Mouse (Mus musculus) intestine, embryonic 16.5 days (tissue): Measurements from ENCODE around the gene Rrm1. TPM values are rescaled to one million over a fixed set of nuclear protein-coding genes. Genes with fewer than 3 reads are reported as not detected.
"Not testable (repeated sequence)": the region's sequence is repeated elsewhere in the genome, so short reads cannot be mapped to it uniquely, and the experiment has no call there.

Experiments
- ATAC-seq: fragments of 200-750 bp; cut with Nextera tagmentation; 2 replicates; pipeline ENCODE4 v1.8.0; 2017; ENCODE audit warnings: moderate TSS enrichment, moderate library complexity
- H3K27ac ChIP-seq: fragments of 300-500 bp; sonication (generic); 2 replicates; pipeline ENCODE4 v1.5.1; 2014; ENCODE audit warnings: mild to moderate bottlenecking, low read length
- H3K27me3 ChIP-seq: fragments of 300-500 bp; sonication (generic); replicated peaks from 2 replicates; pipeline ENCODE4 v1.6.1; 2014; ENCODE audit warnings: low read length, control low read depth, mixed read lengths; ENCODE audit not compliant: control insufficient read depth, insufficient read depth
- H3K36me3 ChIP-seq: fragments of 300-500 bp; sonication (generic); 2 replicates; pipeline ENCODE4 v1.6.1; 2014; ENCODE audit warnings: low read length, control low read depth; ENCODE audit not compliant: control insufficient read depth, insufficient read depth
- H3K4me1 ChIP-seq: fragments of 300-500 bp; sonication (generic); 2 replicates; pipeline ENCODE4 v1.6.1; 2014; ENCODE audit warnings: low read length, control low read depth, mixed read lengths; ENCODE audit not compliant: control insufficient read depth, insufficient read depth
- H3K4me2 ChIP-seq: fragments of 300-500 bp; sonication (generic); 2 replicates; pipeline ENCODE4 v1.6.1; 2014; ENCODE audit warnings: low read depth, low read length, control low read depth
- H3K4me3 ChIP-seq: fragments of 300-500 bp; sonication (generic); 2 replicates; pipeline ENCODE4 v1.5.1; 2014; ENCODE audit warnings: mild to moderate bottlenecking, low read length
- H3K9ac ChIP-seq: fragments of 300-500 bp; sonication (generic); 2 replicates; pipeline ENCODE4 v1.6.1; 2014; ENCODE audit warnings: low read depth, low read length
- H3K9me3 ChIP-seq: fragments of 300-500 bp; sonication (generic); 2 replicates; pipeline ENCODE4 v1.6.1; 2016; ENCODE audit warnings: low read length, control low read depth; ENCODE audit not compliant: control insufficient read depth
- WGBS: fragments of 180-500 bp; shearing (Covaris S2); extraction: QIAGEN DNeasy Blood & Tissue Kit; methylation state at CpG from one replicate; pipeline ENCODE4 v1.1.7; 2014; 5-methylcytosine and 5-hydroxymethylcytosine counted together
- polyA plus RNA-seq: library from polyadenylated mRNA; unstranded; fragments of >200 nt; fragmentation: Nextera tagmentation; extraction: Ambion mirVana; gene quantifications from 2 replicates; pipeline ENCODE4 v1.2.1, GENCODE M21; 2015

The Rrm1 gene
- polyA plus RNA-seq, 1 experiment from 2014 or later = 120 TPM

GRCm38 (mm10) chr7:102483665-102484064 is 42.2 kb downstream of the Rrm1 start:
- no peak overlapping the region for H3K4me2 ChIP-seq
- H3K4me1 ChIP-seq = 0 out of 2 replicates have a peak, but pooled peaks cover 7% of the 10 kb centered on the region
- H3K9me3 ChIP-seq = no peaks in the 10 kb centered on the region
- no peak overlapping the region for H3K27ac ChIP-seq
- H3K27me3 ChIP-seq = no peaks in the 10 kb centered on the region
- no peak overlapping the region for H3K9ac ChIP-seq
- no peak overlapping the region for H3K4me3 ChIP-seq
- no peaks in the 10 kb centered on the region for H3K36me3 ChIP-seq
- WGBS = 75% methylated on average over 2 of the region's 2 CpGs
- ATAC-seq = no peak

GRCm38 (mm10) chr7:102484766-102485165 is 43.3 kb downstream of the Rrm1 start:
- not testable (repeated sequence) for H3K4me3 ChIP-seq, H3K4me2 ChIP-seq, H3K9ac ChIP-seq, H3K4me1 ChIP-seq, H3K36me3 ChIP-seq, H3K27me3 ChIP-seq, H3K27ac ChIP-seq, ATAC-seq, H3K9me3 ChIP-seq
- WGBS = 62% methylated on average over 8 of the region's 8 CpGs

- no peaks in the 10 kb centered on the region for H3K4me1 ChIP-seq
- no peak overlapping the region for H3K4me2 ChIP-seq
- no peak for ATAC-seq
- no peak overlapping the region for H3K4me3 ChIP-seq
- H3K9ac ChIP-seq = no peak overlapping the region
- H3K27me3 ChIP-seq = no peaks in the 10 kb centered on the region
- H3K9me3 ChIP-seq = no peaks in the 10 kb centered on the region
- 53% methylated on average over 1 of the region's 1 CpGs for WGBS
- H3K36me3 ChIP-seq = no peaks in the 10 kb centered on the region
- H3K27ac ChIP-seq = no peak overlapping the region
Observed at GRCm38 (mm10) chr7:102486105-102486504, 44.6 kb downstream of the Rrm1 start.

DNA sequence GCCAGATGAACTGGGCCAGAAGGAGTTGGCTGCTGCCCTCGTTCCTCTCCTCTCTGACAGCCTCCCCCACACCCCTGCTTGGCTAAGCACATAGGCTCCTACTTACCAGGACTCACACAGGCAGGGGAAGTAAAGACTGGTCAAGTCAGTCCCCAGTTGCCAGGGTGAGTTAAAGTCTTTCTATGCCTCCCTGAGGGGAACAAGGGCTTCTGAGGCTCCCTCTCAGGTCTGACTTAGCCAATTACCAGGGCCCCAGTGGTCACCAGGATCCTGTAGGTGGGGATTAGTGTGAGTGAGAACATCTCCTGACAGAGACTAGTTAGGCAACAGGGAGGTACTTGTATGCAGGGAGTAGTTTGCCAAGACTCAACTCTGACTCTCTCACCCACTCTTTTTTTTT is 46.7 kb downstream of the Rrm1 start, which contains the start of gene Olfr544:
Gene Olfr544, minus strand, starts transcription at position 153 of the 400 bp plus-strand sequence.
- no peak within 1 kb of the TSS for H3K4me2 ChIP-seq
- no peaks in the 10 kb centered on the region for H3K4me1 ChIP-seq
- 70% methylated on average over 1 of the region's 1 CpGs for WGBS

GRCm38 (mm10) chr7:102494416-102494815 is 52.9 kb downstream of the Rrm1 start:
- not testable (repeated sequence) for H3K4me1 ChIP-seq, H3K4me3 ChIP-seq, ATAC-seq, H3K27me3 ChIP-seq, H3K27ac ChIP-seq, H3K36me3 ChIP-seq, H3K9me3 ChIP-seq, H3K4me2 ChIP-seq, H3K9ac ChIP-seq
- WGBS = 56% methylated on average over 6 of the region's 7 CpGs

More for the DNA sequence above, 46.7 kb downstream of the Rrm1 start, which contains the start of gene Olfr544:
- H3K27ac ChIP-seq = no peak within 1 kb of the TSS
- no peaks in the 10 kb centered on the region for H3K36me3 ChIP-seq
- no peaks in the 10 kb centered on the region for H3K27me3 ChIP-seq
- H3K9ac ChIP-seq = no peak within 1 kb of the TSS
- no peak for ATAC-seq
- H3K9me3 ChIP-seq = no peaks in the 10 kb centered on the region
- H3K4me3 ChIP-seq = no peak within 1 kb of the TSS

DNA sequence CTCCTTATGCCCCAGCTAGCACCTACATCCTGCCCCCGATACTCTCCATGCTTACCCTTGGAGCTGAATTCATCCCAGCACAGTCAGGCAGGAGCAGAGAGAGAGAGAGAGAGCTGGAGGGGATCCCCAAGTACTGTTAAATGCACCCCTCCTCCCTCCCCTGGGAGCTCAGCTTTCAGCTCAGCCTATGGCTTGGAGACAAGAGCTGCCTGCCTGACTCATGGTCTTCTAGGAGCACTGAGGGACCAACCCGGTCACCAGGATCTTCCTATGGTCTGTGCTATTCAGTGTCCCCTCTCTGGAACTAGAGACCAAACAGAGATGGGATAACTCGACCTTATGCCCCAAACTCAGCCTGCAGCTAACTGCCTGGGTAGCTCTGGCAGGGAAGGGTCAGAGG is 58.0 kb downstream of the Rrm1 start, which contains the start of gene Olfr545:
Gene Olfr545, minus strand, starts transcription at position 101 of the 400 bp plus-strand sequence.
- no peak for ATAC-seq
- H3K4me1 ChIP-seq = no peaks in the 10 kb centered on the region
- no peak within 1 kb of the TSS for H3K27ac ChIP-seq
- no peaks in the 10 kb centered on the region for H3K27me3 ChIP-seq
- H3K4me2 ChIP-seq = no peak within 1 kb of the TSS
- H3K36me3 ChIP-seq = no peaks in the 10 kb centered on the region
- no peak within 1 kb of the TSS for H3K4me3 ChIP-seq
- no peak within 1 kb of the TSS for H3K9ac ChIP-seq
- no peaks in the 10 kb centered on the region for H3K9me3 ChIP-seq
- WGBS = 62% methylated on average over 3 of the region's 3 CpGs

DNA sequence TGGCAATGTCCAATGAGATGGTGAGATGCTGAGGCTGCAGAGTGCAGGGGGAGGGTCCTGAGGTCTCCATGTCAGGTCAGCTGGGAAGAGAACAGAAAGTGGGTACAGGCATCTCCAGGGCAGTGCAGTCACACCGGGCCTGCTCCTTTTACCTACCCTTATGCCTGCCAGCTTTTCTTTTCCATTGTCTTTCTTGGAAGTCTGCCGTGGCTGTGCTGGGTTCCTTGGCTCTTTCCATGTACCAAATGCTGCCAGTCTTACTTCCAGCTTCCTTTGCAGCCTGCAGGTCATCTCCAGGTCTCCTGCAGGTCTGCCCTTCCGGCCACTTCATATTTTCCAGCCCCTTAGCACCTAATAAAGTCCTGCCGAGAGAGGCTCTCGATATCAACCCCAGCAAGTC is 60.5 kb downstream of the Rrm1 start:
- H3K4me2 ChIP-seq = no peak overlapping the region
- WGBS = 80% methylated on average over 5 of the region's 5 CpGs
- no peaks in the 10 kb centered on the region for H3K9me3 ChIP-seq
- H3K27ac ChIP-seq = no peak overlapping the region
- no peak for ATAC-seq
- H3K36me3 ChIP-seq = no peaks in the 10 kb centered on the region
- no peaks in the 10 kb centered on the region for H3K4me1 ChIP-seq
- H3K9ac ChIP-seq = no peak overlapping the region
- no peaks in the 10 kb centered on the region for H3K27me3 ChIP-seq
- H3K4me3 ChIP-seq = no peak overlapping the region

DNA sequence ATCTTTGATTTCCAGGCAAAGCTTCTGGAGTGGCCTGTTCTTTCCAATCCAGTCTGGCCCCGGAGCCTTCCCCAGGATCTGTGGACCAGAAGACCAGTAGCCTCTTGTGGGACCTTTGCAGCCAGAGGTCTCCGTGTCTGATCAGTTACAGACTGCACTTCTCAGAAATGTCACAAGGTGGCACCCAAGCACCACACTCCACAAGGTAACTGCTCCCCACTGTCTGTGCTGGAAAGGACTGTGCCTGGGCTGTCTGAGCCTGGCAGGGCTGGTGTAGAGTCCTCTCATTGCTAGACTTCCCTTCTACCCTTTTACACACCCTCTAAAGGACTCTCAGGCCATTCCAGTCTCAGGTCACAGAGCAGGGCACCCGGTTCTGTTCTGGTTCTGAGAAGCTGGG is 65.4 kb downstream of the Rrm1 start:
- Histone ChIP-seq H3K4me2 (no peak overlapping the region), H3K27ac (no peak overlapping the region), H3K9ac (no peak overlapping the region), H3K4me3 (no peak overlapping the region), H3K36me3 (no peaks in the 10 kb centered on the region), H3K4me1 (no peaks in the 10 kb centered on the region), H3K27me3 (no peaks in the 10 kb centered on the region), H3K9me3 (no peaks in the 10 kb centered on the region)
- 45% methylated on average over 3 of the region's 3 CpGs for WGBS
- peak; percentile 74 for ATAC-seq

DNA sequence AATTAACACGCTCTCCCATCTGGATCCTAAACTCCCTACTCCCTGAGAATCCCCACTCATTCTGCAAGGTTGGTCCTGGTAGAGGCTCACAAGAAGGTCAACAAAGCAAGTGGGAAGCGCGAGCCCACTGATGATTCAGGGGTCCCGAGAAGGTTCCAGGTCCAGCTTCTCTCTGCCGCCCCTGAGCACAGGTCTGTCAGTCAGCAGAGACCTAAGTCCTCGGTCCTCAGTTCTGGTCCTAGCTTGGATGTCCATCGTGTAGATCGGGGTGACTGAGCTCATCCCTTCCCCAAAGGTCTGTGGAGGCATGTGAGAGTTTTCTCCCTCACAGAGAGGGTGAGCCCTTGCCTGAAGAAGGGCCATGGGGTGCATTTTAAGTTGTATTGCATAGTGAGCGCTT is 66.6 kb downstream of the Rrm1 start:
- no peak overlapping the region for H3K27ac ChIP-seq
- no peaks in the 10 kb centered on the region; the same call in 1 of the 2 replicates for H3K4me1 ChIP-seq
- 87% methylated on average over 9 of the region's 9 CpGs for WGBS
- 0 out of 2 replicates have a peak, but pooled peaks cover 3% of the 10 kb centered on the region for H3K27me3 ChIP-seq
- no peaks in the 10 kb centered on the region for H3K36me3 ChIP-seq
- H3K4me3 ChIP-seq = no peak overlapping the region
- H3K9me3 ChIP-seq = no peaks in the 10 kb centered on the region
- H3K4me2 ChIP-seq = no peak overlapping the region
- no peak overlapping the region for H3K9ac ChIP-seq
- no peak for ATAC-seq

- no peaks in the 10 kb centered on the region; the same call in 1 of the 2 replicates for H3K4me1 ChIP-seq
- H3K9ac ChIP-seq = no peak overlapping the region
- H3K4me3 ChIP-seq = no peak overlapping the region
- 0 out of 2 replicates have a peak, but pooled peaks cover 3% of the 10 kb centered on the region for H3K27me3 ChIP-seq
- H3K36me3 ChIP-seq = no peaks in the 10 kb centered on the region
- no peak overlapping the region for H3K4me2 ChIP-seq
- H3K9me3 ChIP-seq = no peaks in the 10 kb centered on the region
- ATAC-seq = no peak
- no peak overlapping the region for H3K27ac ChIP-seq
- WGBS = 86% methylated on average over 6 of the region's 6 CpGs
Observed at GRCm38 (mm10) chr7:102508666-102509065, 67.2 kb downstream of the Rrm1 start.
